Mouse (Mus musculus) intestine, postnatal 0 days (tissue): ENCODE measurements at regions not wholly inside any gene's neighbourhood (a gene's known extent, or its start where the extent isn't known, plus 50 kb on each side); places are given as distances from the start of the nearest gene placed in this dataset.

Experiments
- ATAC-seq: fragments of 200-750 bp; cut with Nextera tagmentation; 2 replicates; pipeline ENCODE4 v1.8.0; 2017; ENCODE audit warnings: mild to moderate bottlenecking, moderate TSS enrichment, moderate library complexity
- H3K27ac ChIP-seq: fragments of 300-500 bp; sonication (generic); 2 replicates; pipeline ENCODE4 v1.5.1; 2014; ENCODE audit warnings: mild to moderate bottlenecking, low read depth, low read length, moderate library complexity
- H3K27me3 ChIP-seq: fragments of 300-500 bp; sonication (generic); replicated peaks from 2 replicates; pipeline ENCODE4 v1.6.1; 2014; ENCODE audit warnings: low read length, mixed read lengths; ENCODE audit not compliant: control insufficient read depth, insufficient read depth
- H3K36me3 ChIP-seq: fragments of 300-500 bp; sonication (generic); 2 replicates; pipeline ENCODE4 v1.6.1; 2014; ENCODE audit warnings: mild to moderate bottlenecking, moderate library complexity; ENCODE audit not compliant: control insufficient read depth, insufficient read depth
- H3K4me1 ChIP-seq: fragments of 300-500 bp; sonication (generic); replicated peaks from 2 replicates; pipeline ENCODE4 v1.6.1; 2014; ENCODE audit warnings: antibody characterized with exemption, low read length, mixed read lengths; ENCODE audit not compliant: control insufficient read depth, insufficient read depth
- H3K4me2 ChIP-seq: fragments of 300-500 bp; sonication (generic); replicated peaks from 2 replicates; pipeline ENCODE4 v1.6.1; 2014; ENCODE audit warnings: low read depth, mild to moderate bottlenecking, moderate library complexity
- H3K4me3 ChIP-seq: fragments of 300-500 bp; sonication (generic); 2 replicates; pipeline ENCODE4 v1.5.1; 2014; ENCODE audit warnings: low read depth, low read length
- H3K9ac ChIP-seq: fragments of 300-500 bp; sonication (generic); 2 replicates; pipeline ENCODE4 v1.6.1; 2014; ENCODE audit warnings: mild to moderate bottlenecking, low read depth, low read length
- H3K9me3 ChIP-seq: fragments of 300-500 bp; sonication (generic); 2 replicates; pipeline ENCODE4 v1.6.1; 2016; ENCODE audit warnings: mixed run types; ENCODE audit not compliant: control insufficient read depth
- CTCF ChIP-seq: sonication (generic); IDR thresholded peaks from 2 replicates; pipeline ENCODE4 v1.5.1; 2016; ENCODE audit warnings: low read depth, mild to moderate bottlenecking, control low read depth, antibody characterized with exemption, moderate library complexity
- WGBS: fragments of 180-500 bp; shearing (Covaris S2); extraction: QIAGEN DNeasy Blood & Tissue Kit; methylation state at CpG from one replicate; pipeline ENCODE4 v1.1.7; 2014; 5-methylcytosine and 5-hydroxymethylcytosine counted together

DNA sequence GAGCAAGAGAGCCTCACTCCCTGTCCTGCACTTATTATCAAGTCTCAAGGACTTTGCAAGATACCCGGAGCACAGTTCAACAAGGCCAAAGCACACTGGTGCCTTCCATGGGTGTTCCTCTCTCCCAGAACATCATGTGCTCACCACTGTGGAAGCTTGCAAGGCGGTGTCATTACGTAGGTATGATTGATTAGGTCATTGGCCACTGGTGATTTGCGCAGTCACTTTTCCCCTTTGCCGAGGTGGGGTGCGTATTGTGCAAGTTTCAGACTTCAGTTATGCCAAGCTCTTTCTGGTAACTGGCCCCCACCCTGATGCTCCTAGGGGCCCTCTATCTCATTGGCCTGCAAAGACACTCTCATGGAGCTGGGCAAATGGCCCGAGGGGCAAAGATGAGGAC is 98.3 kb upstream of the Errfi1 start:
- WGBS = 89% methylated on average over 7 of the region's 7 CpGs
- Histone ChIP-seq H3K27me3 (no peaks in the 10 kb centered on the region), H3K9ac (no peak overlapping the region), H3K9me3 (no peaks in the 10 kb centered on the region), H3K27ac (no peak overlapping the region), H3K4me1 (no peaks in the 10 kb centered on the region), H3K4me3 (no peak overlapping the region), H3K4me2 (no peak overlapping the region), H3K36me3 (no peaks in the 10 kb centered on the region)
- TF ChIP-seq CTCF = no peak
- no peak for ATAC-seq

- Histone ChIP-seq H3K4me3 (no peak overlapping the region), H3K27ac (no peak overlapping the region), H3K4me2 (no peak overlapping the region), H3K36me3 (no peaks in the 10 kb centered on the region), H3K9me3 (no peaks in the 10 kb centered on the region), H3K9ac (no peak overlapping the region), H3K4me1 (no peaks in the 10 kb centered on the region), H3K27me3 (no peaks in the 10 kb centered on the region)
- no peak for TF ChIP-seq CTCF
- ATAC-seq = no peak
- WGBS = 72% methylated on average over 8 of the region's 8 CpGs
Measured at GRCm38 (mm10) chr4:150752151-150752550, 100.2 kb upstream of the Slc45a1 start.

GRCm38 (mm10) chr4:150750445-150751213 is 98.7 kb upstream of the Slc45a1 start:
- Histone ChIP-seq H3K9ac (no peak overlapping the region), H3K36me3 (no peaks in the 10 kb centered on the region), H3K9me3 (no peaks in the 10 kb centered on the region), H3K27ac (no peak overlapping the region), H3K4me2 (no peak overlapping the region), H3K4me3 (no peak overlapping the region), H3K27me3 (no peaks in the 10 kb centered on the region), H3K4me1 (peaks cover 7% of the 10 kb centered on the region; the same call in 1 of the 2 replicates)
- no peak for TF ChIP-seq CTCF
- no peak for ATAC-seq
- WGBS = 72% methylated on average over 13 of the region's 13 CpGs

DNA sequence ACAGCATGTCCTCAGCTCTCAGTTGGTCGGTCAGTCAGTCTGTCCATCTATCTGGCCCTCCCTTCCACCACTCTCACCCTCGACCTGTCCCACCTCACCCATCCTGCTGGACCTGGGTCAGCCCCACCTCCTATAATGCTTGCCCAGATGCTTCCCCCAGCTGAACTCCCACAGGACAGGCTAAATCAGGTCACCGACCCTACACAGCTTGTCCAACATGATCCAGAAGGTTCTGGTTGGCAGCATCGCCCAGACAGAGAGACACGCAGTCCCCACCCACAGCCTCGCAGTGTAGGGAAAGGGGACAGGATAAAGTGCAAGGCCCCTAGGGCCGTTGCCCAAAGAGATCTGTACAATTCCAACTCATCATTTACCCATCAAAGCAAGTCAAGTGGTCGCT is 97.1 kb upstream of the Slc45a1 start:
- 76% methylated on average over 8 of the region's 8 CpGs for WGBS
- no peak overlapping the region for H3K4me3 ChIP-seq
- H3K4me1 ChIP-seq = peaks cover 9% of the 10 kb centered on the region; the same call in 1 of the 2 replicates
- no peak for ATAC-seq
- H3K27me3 ChIP-seq = no peaks in the 10 kb centered on the region
- H3K27ac ChIP-seq = no peak overlapping the region
- no peaks in the 10 kb centered on the region for H3K9me3 ChIP-seq
- no peak overlapping the region for H3K9ac ChIP-seq
- no peak for TF ChIP-seq CTCF
- no peaks in the 10 kb centered on the region for H3K36me3 ChIP-seq
- no peak overlapping the region for H3K4me2 ChIP-seq

DNA sequence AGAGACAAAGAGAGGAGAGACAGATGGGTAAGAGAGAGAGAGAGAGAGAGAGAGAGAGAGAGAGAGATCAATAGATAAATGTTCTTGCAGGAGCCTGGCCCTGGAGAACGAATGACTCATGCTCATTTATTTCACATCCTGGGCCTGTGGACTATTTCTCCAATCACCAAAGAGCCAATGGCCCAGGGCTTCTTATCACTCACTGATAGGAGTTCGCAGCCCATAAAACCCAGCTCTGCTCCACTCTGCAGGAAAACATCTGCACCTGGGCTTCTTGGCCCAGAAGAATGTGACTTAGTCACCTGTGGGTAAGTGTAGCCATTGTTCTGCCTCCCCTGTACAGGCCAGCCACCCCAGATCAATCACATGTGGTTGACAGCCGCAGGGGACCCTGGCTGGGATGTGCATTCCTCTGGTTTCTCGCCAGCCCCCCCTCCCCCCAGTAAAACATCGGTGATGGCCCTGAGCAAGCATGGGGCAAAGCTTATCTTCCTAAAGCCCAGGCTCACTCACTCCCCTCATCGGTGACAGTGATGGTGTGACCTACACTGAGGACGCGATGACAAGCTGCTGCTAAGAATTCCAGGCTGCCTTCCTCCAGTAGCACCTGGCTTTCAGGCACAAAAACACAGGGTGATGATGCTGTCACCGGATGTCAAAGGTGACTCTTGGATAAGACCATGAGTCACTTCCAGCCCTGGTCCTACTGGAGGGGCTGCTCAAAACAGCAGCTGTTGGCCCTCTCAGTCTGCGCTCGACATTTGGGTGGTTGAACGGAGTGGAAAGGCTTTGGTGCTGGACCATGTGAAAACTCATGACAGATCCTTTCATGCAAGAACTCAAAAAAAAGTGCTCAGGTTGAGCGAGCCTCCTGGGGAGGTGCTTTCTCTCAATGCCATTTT is 96.4 kb upstream of the Slc45a1 start:
- Histone ChIP-seq H3K4me1 (peaks cover 9% of the 10 kb centered on the region; the same call in 1 of the 2 replicates), H3K27me3 (no peaks in the 10 kb centered on the region), H3K27ac (peak overlapping the region; percentile 54), H3K4me3 (no peak overlapping the region), H3K9ac (no peak overlapping the region), H3K36me3 (no peaks in the 10 kb centered on the region), H3K4me2 (no peak overlapping the region), H3K9me3 (no peaks in the 10 kb centered on the region)
- WGBS = 38% methylated on average over 13 of the region's 13 CpGs
- no peak for TF ChIP-seq CTCF
- peak; percentile 83 for ATAC-seq

- no peak for TF ChIP-seq CTCF
- Histone ChIP-seq H3K27me3 (no peaks in the 10 kb centered on the region), H3K4me3 (no peak overlapping the region), H3K4me2 (no peak overlapping the region), H3K27ac (peak overlapping the region; percentile 84), H3K36me3 (no peaks in the 10 kb centered on the region), H3K4me1 (peaks cover 9% of the 10 kb centered on the region; the same call in 1 of the 2 replicates), H3K9me3 (no peaks in the 10 kb centered on the region), H3K9ac (no peak overlapping the region)
- WGBS = 40% methylated on average over 13 of the region's 13 CpGs
- ATAC-seq = peak; percentile 23
Measured at GRCm38 (mm10) chr4:150746430-150746923, 94.5 kb upstream of the Slc45a1 start.
